Mouse (Mus musculus): ENCODE data around the gene Nbeal1. TPM values are rescaled to one million over a fixed set of nuclear protein-coding genes. Genes with fewer than 3 reads are reported as not detected.

Gene Nbeal1
- polyA plus RNA-seq, 1 experiment from 2014 or later: 7.7 TPM

DNA sequence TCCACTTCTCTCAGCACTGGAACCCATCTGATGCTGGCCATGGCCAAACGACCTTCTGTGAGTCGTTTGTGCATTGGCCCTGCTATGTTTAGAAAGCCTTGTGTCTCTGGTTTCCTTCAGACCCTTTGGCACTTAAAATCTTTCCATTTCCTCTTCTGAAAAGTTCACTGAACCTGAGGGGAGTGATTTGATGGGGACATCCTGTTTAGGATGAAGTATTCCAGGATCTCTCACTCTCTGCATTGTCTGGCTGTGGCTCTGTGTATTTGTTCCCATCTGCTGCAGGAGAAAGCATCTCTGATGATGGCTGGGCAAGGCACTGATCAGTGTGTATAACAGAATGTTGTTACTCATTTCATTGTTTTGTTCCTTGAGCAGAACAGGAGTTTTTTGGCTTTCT is 165.3 kb downstream of the Nbeal1 start:
- H3K36me3 ChIP-seq: no peaks in the 10 kb centered on the region
- H3K27me3 ChIP-seq: no peaks in the 10 kb centered on the region
- no peak overlapping the region for H3K9ac ChIP-seq (replicated peaks)
- WGBS: 92% methylated on average over 2 of the region's 2 CpGs
- peaks cover 12% of the 10 kb centered on the region for H3K4me1 ChIP-seq
- ATAC-seq (replicated peaks): no peak
- H3K9me3 ChIP-seq: 0 out of 2 replicates have a peak, but pooled peaks cover 7% of the 10 kb centered on the region
- no peak overlapping the region for H3K4me2 ChIP-seq (replicated peaks)
- no peak overlapping the region for H3K4me3 ChIP-seq
- no peak overlapping the region for H3K27ac ChIP-seq (replicated peaks)

DNA sequence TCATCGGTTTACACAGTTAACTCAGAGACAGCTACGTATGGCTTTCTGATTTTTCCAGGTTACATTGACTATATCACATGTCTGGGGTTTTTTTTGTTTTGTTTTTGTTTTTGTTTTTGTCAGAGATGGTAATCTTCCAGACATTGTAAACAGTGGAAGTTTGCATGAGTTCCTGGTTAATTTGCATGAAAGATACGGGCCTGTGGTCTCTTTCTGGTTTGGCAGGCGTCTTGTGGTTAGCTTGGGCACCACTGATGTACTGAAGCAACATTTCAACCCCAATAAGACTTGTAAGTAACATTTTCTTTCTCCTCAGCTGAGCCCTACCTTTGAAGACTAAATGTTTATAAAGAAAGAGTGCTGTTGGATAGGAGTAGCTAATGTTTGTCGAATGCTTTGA is 172.4 kb downstream of the Nbeal1 start:
- Histone ChIP-seq H3K27me3 (no peaks in the 10 kb centered on the region), H3K4me1 (no peaks in the 10 kb centered on the region), H3K9me3 (0 out of 2 replicates have a peak, but pooled peaks cover 7% of the 10 kb centered on the region), H3K4me2 (replicated peaks) (no peak overlapping the region), H3K27ac (replicated peaks) (no peak overlapping the region), H3K36me3 (0 out of 2 replicates have a peak, but pooled peaks cover 3% of the 10 kb centered on the region), H3K4me3 (no peak overlapping the region), H3K9ac (replicated peaks) (no peak overlapping the region)
- no peak for ATAC-seq (replicated peaks)
- 92% methylated on average over 5 of the region's 5 CpGs for WGBS

DNA sequence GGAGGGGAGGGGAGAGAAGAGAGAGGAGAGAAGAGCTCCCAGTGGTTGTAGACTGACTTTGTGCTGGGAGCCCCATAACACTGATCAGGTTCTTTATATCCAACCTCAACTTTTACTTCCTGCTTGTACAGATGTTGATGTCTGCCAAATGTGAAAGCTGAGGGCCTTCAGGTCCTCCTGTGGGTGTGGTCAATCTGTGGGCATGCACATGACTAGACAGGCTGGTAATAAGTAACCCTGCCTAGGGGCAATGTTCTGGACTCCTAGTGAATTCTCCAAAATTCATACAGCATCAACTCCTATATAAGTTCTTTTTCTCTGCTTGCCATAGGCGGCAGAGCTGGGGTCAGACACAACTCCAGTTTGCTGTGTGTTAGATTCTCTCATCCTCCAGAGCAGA is 181.2 kb downstream of the Nbeal1 start:
- ATAC-seq (replicated peaks): no peak
- Histone ChIP-seq H3K9ac (replicated peaks) (no peak overlapping the region), H3K36me3 (0 out of 2 replicates have a peak, but pooled peaks cover 5% of the 10 kb centered on the region), H3K9me3 (no peaks in the 10 kb centered on the region), H3K27me3 (no peaks in the 10 kb centered on the region), H3K4me1 (no peaks in the 10 kb centered on the region; the same call in 1 of the 2 replicates), H3K27ac (replicated peaks) (no peak overlapping the region), H3K4me3 (no peak overlapping the region), H3K4me2 (replicated peaks) (no peak overlapping the region)
- WGBS: 100% methylated on average over 1 of the region's 1 CpGs

DNA sequence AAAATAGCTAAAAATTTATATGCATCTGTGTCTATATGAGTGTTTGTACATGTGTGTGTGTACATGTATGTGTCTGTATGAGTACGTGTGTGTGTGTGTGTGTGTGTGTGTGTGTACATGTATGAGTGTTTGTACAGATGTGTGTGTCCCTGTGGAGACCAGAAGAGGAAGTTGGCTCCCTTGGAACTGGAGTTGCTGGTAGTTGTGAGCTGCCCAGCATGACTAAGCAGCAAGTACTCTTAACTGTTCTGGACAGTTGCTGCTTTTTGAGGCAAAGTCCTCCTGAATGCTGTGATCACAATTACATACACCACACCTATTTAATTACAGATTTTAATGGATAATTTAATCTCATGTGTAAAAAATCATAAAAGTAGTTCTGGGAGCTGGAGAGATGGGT is 196.2 kb downstream of the Nbeal1 start:
- WGBS: 97% methylated on average over 1 of the region's 1 CpGs
- no peaks in the 10 kb centered on the region for H3K27me3 ChIP-seq
- no peak overlapping the region for H3K9ac ChIP-seq (replicated peaks)
- no peaks in the 10 kb centered on the region for H3K4me1 ChIP-seq
- peaks cover 8% of the 10 kb centered on the region; the same call in 1 of the 2 replicates for H3K36me3 ChIP-seq
- no peak overlapping the region for H3K4me3 ChIP-seq
- no peaks in the 10 kb centered on the region for H3K9me3 ChIP-seq
- ATAC-seq (replicated peaks): no peak
- H3K27ac ChIP-seq (replicated peaks): no peak overlapping the region
- no peak overlapping the region for H3K4me2 ChIP-seq (replicated peaks)

DNA sequence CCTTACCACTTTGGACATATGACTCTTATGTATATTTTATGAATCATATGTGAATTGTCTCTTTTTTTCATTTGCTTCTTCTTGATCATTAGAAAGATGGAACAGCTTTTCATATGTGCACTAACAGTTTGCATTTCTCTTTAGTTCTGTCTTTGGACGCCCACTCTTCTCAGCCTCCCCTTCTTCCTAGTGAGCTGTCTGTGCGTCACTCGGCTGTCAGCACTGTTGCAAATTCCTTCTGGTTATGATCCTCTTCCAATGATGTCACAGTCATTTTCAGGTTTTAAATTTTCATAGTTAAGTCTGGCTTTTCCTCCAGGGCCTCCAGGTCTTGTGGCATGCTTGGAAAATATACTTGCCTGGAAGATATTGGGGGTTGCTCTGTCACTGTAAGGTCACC is 201.5 kb downstream of the Nbeal1 start:
- no peak overlapping the region for H3K4me2 ChIP-seq (replicated peaks)
- WGBS: 91% methylated on average over 3 of the region's 3 CpGs
- no peak for ATAC-seq (replicated peaks)

More for the DNA sequence above, 201.5 kb downstream of the Nbeal1 start:
- no peak overlapping the region for H3K4me3 ChIP-seq
- H3K36me3 ChIP-seq: no peaks in the 10 kb centered on the region
- no peaks in the 10 kb centered on the region for H3K27me3 ChIP-seq
- no peaks in the 10 kb centered on the region for H3K9me3 ChIP-seq
- H3K9ac ChIP-seq (replicated peaks): no peak overlapping the region
- H3K4me1 ChIP-seq: no peaks in the 10 kb centered on the region
- no peak overlapping the region for H3K27ac ChIP-seq (replicated peaks)

Other genes starting within 250 kb of the Nbeal1 start
- gene Ica1l, start 137.4 kb upstream of the Nbeal1 start, polyA plus RNA-seq (2015; fragmentation: Nextera tagmentation; extraction: Ambion mirVana): 24.9 and 28.1 TPM in 2 replicates
- gene Carf, start 82.4 kb upstream of the Nbeal1 start, polyA plus RNA-seq (2015; fragmentation: Nextera tagmentation; extraction: Ambion mirVana): 7.1 and 7.4 TPM in 2 replicates
- 48.6 and 53.2 TPM in 2 replicates for gene Wdr12, start 82.0 kb upstream of the Nbeal1 start, polyA plus RNA-seq (2015; fragmentation: Nextera tagmentation; extraction: Ambion mirVana)
- 10.7 and 11.1 TPM in 2 replicates for gene Cyp20a1, start 162.7 kb downstream of the Nbeal1 start, polyA plus RNA-seq (2015; fragmentation: Nextera tagmentation; extraction: Ambion mirVana)
- 68.9 and 71.0 TPM in 2 replicates for gene Abi2, start 229.0 kb downstream of the Nbeal1 start, polyA plus RNA-seq (2015; fragmentation: Nextera tagmentation; extraction: Ambion mirVana)

Measured in forebrain, embryonic 15.5 days (tissue).